Mouse (Mus musculus) stomach, embryonic 16.5 days (tissue): ENCODE results near the gene Zdhhc3. TPM values are rescaled to one million over a fixed set of nuclear protein-coding genes. Genes with fewer than 3 reads are reported as not detected.

Source experiments
- ATAC-seq: fragments of 200-750 bp; cut with Nextera tagmentation; 2 replicates; pipeline ENCODE4 v1.8.0; 2017; ENCODE audit warnings: moderate number of reproducible peaks, moderate TSS enrichment; ENCODE audit not compliant: insufficient read depth, low FRiP score
- H3K27ac ChIP-seq: fragments of 300-500 bp; sonication (generic); 2 replicates; pipeline ENCODE4 v1.5.1; 2014; ENCODE audit warnings: low read length
- H3K27me3 ChIP-seq: fragments of 300-500 bp; sonication (generic); 2 replicates; pipeline ENCODE4 v1.6.1; 2014; ENCODE audit warnings: low read length, control low read depth, mixed read lengths; ENCODE audit not compliant: control insufficient read depth, insufficient read depth
- H3K36me3 ChIP-seq: fragments of 300-500 bp; sonication (generic); 2 replicates; pipeline ENCODE4 v1.6.1; 2014; ENCODE audit warnings: low read length; ENCODE audit not compliant: control insufficient read depth, insufficient read depth
- H3K4me1 ChIP-seq: fragments of 300-500 bp; sonication (generic); 2 replicates; pipeline ENCODE4 v1.6.1; 2014; ENCODE audit warnings: low read length, control low read depth, mixed read lengths; ENCODE audit not compliant: control insufficient read depth, insufficient read depth
- H3K4me2 ChIP-seq: fragments of 300-500 bp; sonication (generic); 2 replicates; pipeline ENCODE4 v1.6.1; 2014; ENCODE audit warnings: low read depth, low read length, mixed read lengths
- H3K4me3 ChIP-seq: fragments of 300-500 bp; sonication (generic); replicated peaks from 2 replicates; pipeline ENCODE4 v1.5.1; 2014; ENCODE audit warnings: mild to moderate bottlenecking, low read length
- H3K9ac ChIP-seq: fragments of 300-500 bp; sonication (generic); 2 replicates; pipeline ENCODE4 v1.6.1; 2014; ENCODE audit warnings: low read length
- H3K9me3 ChIP-seq: fragments of 300-500 bp; sonication (generic); replicated peaks from 2 replicates; pipeline ENCODE4 v1.6.1; 2016; ENCODE audit warnings: low read length, control low read depth; ENCODE audit not compliant: control insufficient read depth
- WGBS: fragments of 180-500 bp; shearing (Covaris S2); extraction: QIAGEN DNeasy Blood & Tissue Kit; methylation state at CpG from one replicate; pipeline ENCODE4 v1.1.7; 2014; 5-methylcytosine and 5-hydroxymethylcytosine counted together
- polyA plus RNA-seq: library from polyadenylated mRNA; unstranded; fragments of >200 nt; fragmentation: Nextera tagmentation; extraction: Ambion mirVana; gene quantifications from 2 replicates; pipeline ENCODE4 v1.2.1, GENCODE M21; 2015

Gene Zdhhc3
- 73.4 and 78.5 TPM in 2 replicates for polyA plus RNA-seq

DNA sequence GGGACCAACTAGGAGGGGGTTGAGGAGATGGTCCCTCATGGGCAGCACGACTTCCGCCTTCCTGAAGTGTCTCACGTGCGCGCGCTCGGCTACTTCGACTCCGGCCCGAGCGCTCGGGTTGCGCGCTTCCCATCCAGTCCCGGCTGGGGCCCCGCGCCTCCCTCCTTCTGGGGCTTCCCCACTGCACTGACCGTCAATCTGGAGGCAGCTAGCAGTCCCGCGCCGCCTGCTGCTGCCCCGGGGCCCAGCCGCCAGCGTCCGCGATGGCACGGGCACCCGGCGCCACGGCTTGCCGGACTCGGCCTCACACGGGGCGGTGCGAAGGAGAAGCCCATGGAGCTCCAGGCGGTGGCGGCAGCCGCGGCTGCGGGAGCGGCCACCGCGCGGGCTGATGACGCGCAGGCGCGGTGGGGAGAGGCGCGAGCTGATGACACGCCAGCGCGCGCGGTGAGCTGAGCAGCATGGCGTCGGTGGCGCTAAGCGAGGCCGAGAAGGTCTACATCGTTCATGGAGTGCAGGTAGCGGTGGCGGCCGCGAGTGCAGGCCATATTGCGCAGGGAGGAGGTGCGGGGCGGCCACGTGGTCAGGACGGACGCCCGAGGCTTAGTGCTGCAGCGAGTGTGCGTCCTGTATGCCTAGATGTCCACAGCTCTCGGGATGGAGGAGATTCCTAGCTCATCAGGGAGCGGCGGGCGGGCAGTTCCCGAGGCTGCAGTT lies at the start of gene Zdhhc3, which contains the start of gene Exosc7:
TSS of gene Zdhhc3 (minus strand) at position 401 of the 717 bp plus-strand sequence.
TSS of gene Exosc7 (plus strand) at position 411 of the 717 bp plus-strand sequence.
- WGBS: under 1% methylated on average over 79 of the region's 79 CpGs
- Histone ChIP-seq H3K27ac (peak within 1 kb of the TSS; percentile 96), H3K4me1 (peaks cover 23% of the 10 kb centered on the region), H3K4me2 (peak within 1 kb of the TSS; percentile 92), H3K9me3 (no peaks in the 10 kb centered on the region), H3K27me3 (no peaks in the 10 kb centered on the region), H3K9ac (peak within 1 kb of the TSS; percentile 95), H3K36me3 (no peaks in the 10 kb centered on the region), H3K4me3 (peak within 1 kb of the TSS; percentile 82)
- ATAC-seq: peak; percentile 92

DNA sequence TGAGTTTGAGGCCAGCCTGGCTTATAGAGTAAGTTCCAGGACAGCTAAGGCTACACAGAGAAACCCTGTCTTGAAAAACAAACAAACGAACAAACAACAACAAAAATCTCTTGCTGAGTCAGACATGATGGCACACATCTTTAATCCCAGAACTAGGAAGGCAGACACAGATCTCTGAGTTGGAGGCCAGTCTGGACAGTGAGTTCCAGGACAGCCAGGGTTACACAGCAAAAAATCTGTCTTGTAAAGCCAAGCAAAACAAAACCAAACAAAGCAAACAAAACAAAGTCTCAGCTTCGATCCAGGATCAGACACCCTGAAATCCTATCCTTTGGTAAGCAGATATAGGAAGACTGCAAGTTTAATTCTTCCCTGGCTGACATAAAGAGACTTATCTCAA lies 48.8 kb upstream of the Zdhhc3 start:
- Histone ChIP-seq H3K4me3 (no peak overlapping the region), H3K9me3 (no peaks in the 10 kb centered on the region), H3K4me1 (no peaks in the 10 kb centered on the region; the same call in 1 of the 2 replicates), H3K27ac (no peak overlapping the region), H3K9ac (no peak overlapping the region), H3K36me3 (no peaks in the 10 kb centered on the region), H3K4me2 (no peak overlapping the region), H3K27me3 (no peaks in the 10 kb centered on the region)
- no peak for ATAC-seq
- WGBS: 56% methylated on average over 2 of the region's 2 CpGs

DNA sequence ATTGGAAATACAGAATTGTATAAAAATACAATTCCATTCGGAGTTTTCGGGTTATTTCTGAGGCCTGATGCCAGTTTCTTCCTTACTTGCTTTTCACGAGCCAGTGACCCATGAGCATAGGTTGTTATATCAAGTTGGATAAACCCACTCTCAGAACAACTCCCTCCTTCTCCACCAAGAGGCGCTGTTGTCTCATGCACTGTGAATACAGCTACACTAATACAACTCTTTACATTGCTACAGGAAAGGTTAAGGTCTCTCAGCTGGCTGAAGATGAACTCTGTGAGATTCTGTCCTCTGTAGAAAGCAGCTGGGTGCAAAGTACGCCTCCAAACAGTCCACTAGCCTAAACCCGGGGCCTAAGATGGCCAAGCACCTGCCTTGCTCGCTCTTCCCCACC lies 46.3 kb upstream of the Zdhhc3 start:
- ATAC-seq: no peak
- Histone ChIP-seq H3K27ac (no peak overlapping the region), H3K4me1 (no peaks in the 10 kb centered on the region; the same call in 1 of the 2 replicates), H3K36me3 (no peaks in the 10 kb centered on the region), H3K9me3 (no peaks in the 10 kb centered on the region), H3K4me2 (no peak overlapping the region), H3K27me3 (no peaks in the 10 kb centered on the region), H3K4me3 (no peak overlapping the region), H3K9ac (no peak overlapping the region)
- 55% methylated on average over 7 of the region's 7 CpGs for WGBS

DNA sequence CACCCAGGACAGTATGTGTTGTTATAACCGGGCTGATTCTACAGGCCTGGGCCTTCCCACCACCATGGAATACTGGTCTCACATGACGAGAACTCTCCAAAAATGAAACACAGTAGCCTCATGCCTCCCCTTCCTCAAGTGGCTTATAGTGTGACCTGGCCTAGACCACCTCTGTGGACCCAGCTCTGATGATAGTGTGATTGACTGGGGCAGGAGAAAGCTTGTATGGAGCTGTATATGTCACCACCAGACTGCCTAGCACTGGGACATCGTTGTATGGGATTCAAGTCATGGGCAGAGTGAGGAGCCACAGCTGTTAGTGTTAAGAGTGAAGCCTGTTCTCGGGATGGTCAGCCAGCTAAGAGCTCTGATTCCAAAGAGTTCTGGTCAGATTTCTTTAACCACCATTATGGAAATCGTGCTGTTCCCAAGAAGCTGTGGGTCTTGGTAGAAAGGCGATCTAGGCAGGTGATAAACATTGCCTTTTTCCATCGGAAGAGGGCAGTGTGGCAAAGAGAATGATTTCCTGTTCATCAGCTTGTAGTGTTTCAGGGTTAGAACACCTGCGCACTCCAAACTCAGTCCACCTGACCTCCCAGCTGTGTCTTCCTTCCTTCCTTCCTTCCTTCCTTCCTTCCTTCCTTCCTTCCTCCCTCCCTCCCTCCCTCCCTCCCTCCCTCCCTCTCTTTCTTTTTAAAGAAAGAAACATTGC lies 45.3 kb upstream of the Zdhhc3 start:
- no peaks in the 10 kb centered on the region for H3K36me3 ChIP-seq
- H3K4me3 ChIP-seq: no peak overlapping the region
- 46% methylated on average over 8 of the region's 8 CpGs for WGBS
- no peak overlapping the region for H3K9ac ChIP-seq
- H3K4me1 ChIP-seq: no peaks in the 10 kb centered on the region; the same call in 1 of the 2 replicates
- H3K4me2 ChIP-seq: no peak overlapping the region
- no peaks in the 10 kb centered on the region for H3K27me3 ChIP-seq
- ATAC-seq: no peak
- no peak overlapping the region for H3K27ac ChIP-seq
- no peaks in the 10 kb centered on the region for H3K9me3 ChIP-seq

DNA sequence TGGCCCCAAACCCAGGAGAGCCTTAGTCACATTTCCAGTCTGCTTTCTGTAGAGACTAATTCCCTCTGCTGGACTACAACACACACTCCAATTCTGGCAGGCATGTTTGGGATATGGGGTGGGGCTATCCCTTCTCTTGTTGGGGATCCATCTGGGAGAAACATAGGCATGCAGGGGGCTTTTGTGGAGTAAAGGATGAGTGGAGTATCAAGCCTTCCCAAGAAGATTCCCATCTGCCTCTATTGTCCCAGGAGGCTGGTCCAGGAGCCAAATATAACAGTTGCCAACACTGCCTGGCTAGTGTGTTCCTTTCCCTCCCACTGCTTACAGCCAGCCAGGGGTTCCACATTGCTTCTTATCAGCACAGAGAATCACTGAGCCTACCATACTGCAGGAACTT lies 44.7 kb upstream of the Zdhhc3 start:
- Histone ChIP-seq H3K4me2 (no peak overlapping the region), H3K4me3 (no peak overlapping the region)

DNA sequence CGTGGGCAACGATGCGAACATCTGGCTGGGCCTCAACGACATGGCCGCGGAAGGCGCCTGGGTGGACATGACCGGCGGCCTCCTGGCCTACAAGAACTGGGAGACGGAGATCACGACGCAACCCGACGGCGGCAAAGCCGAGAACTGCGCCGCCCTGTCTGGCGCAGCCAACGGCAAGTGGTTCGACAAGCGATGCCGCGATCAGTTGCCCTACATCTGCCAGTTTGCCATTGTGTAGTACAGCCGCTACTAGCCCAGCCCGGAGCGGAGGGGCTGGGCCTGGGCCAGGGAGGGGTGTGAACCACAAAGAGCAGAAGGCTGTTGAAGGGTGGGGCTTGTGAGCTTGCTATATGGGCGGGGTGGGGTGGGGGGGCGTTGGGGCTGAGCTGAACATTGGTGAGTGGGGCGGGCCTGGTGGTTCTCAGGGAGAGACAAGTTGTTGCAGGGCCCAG lies 43.9 kb upstream of the Zdhhc3 start:
- Histone ChIP-seq H3K4me3 (peak overlapping the region; percentile 12; the same call in 1 of the 2 replicates), H3K9ac (peak overlapping the region; percentile 55), H3K27me3 (no peaks in the 10 kb centered on the region), H3K4me2 (peak overlapping the region; percentile 42), H3K36me3 (no peaks in the 10 kb centered on the region), H3K9me3 (no peaks in the 10 kb centered on the region), H3K4me1 (no peaks in the 10 kb centered on the region; the same call in 1 of the 2 replicates), H3K27ac (no peak overlapping the region)
- peak; percentile 80; the same call in 1 of the 2 replicates for ATAC-seq
- WGBS: 24% methylated on average over 30 of the region's 30 CpGs

More for the DNA sequence above, 44.7 kb upstream of the Zdhhc3 start:
- H3K9ac ChIP-seq: no peak overlapping the region
- H3K36me3 ChIP-seq: no peaks in the 10 kb centered on the region
- no peak overlapping the region for H3K27ac ChIP-seq
- ATAC-seq: no peak
- no peaks in the 10 kb centered on the region for H3K9me3 ChIP-seq
- no peaks in the 10 kb centered on the region for H3K27me3 ChIP-seq
- H3K4me1 ChIP-seq: no peaks in the 10 kb centered on the region; the same call in 1 of the 2 replicates

DNA sequence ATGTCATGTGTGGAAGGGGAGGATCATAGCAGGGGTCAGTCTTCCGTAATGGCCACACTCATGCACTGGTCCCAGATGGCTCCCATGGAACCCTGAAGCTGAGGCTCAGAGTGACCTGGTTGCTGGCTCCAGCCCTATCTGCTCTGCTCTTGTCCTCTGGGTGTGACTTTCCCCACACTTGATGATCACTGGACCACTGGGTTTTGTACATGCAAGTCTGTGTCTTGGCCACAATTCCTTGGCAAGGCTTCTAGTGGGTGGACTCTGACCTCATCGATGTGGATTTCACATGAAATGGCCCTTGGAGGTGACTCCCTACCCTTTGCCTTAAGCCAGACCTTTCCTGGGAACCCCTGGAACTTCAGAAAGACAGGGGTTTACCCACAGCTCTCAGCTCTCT lies 40.1 kb upstream of the Zdhhc3 start:
- Histone ChIP-seq H3K9me3 (no peaks in the 10 kb centered on the region), H3K36me3 (no peaks in the 10 kb centered on the region), H3K9ac (no peak overlapping the region), H3K27me3 (no peaks in the 10 kb centered on the region), H3K27ac (no peak overlapping the region), H3K4me1 (peaks cover 3% of the 10 kb centered on the region; the same call in 1 of the 2 replicates), H3K4me3 (no peak overlapping the region), H3K4me2 (no peak overlapping the region)
- ATAC-seq: no peak
- WGBS: 82% methylated on average over 2 of the region's 2 CpGs

DNA sequence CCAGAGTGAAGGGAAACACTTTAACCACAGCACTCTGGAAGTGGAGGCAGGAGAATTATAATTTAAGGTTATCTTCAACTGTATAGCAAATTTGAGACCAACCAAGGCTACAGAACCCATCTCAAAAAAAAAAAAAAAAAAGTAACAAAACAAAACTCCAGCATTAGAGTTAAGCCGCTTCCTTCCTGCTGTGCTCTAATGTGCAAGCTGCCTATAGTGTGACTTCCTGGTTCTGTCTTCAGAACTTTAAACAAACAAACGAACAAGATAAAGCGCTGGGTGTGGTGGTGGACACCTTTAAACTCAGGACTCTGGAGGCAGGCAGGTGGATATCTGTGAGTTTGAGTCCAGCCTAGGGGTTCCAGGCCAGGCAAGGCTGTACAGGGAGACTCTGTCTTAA lies 39.0 kb upstream of the Zdhhc3 start:
- no peak for ATAC-seq
- Histone ChIP-seq H3K27ac (no peak overlapping the region), H3K4me1 (peaks cover 3% of the 10 kb centered on the region; the same call in 1 of the 2 replicates), H3K4me3 (no peak overlapping the region), H3K36me3 (no peaks in the 10 kb centered on the region), H3K4me2 (no peak overlapping the region), H3K9me3 (no peaks in the 10 kb centered on the region), H3K27me3 (no peaks in the 10 kb centered on the region), H3K9ac (no peak overlapping the region)
- WGBS: 48% methylated on average over 3 of the region's 3 CpGs

DNA sequence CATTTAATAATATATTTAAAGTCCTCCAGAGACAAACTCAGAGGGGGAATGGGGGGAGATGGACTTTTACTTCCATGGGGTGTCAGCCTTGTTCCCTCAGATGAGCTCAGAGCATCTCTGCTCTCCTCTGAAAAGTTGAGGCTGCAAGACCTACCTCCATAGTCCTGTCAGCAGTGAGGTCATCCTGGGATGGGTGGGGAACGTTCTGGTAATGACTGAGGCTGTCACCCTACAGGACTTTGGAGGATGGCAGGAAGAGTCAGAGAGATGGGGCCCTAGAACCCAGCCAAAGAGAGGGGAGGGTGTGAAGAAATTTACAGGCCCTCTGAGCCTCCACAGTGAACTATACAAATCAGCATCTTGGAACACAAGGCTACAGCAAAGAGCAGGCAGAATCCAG lies 38.6 kb upstream of the Zdhhc3 start:
- H3K9me3 ChIP-seq: no peaks in the 10 kb centered on the region
- no peak for ATAC-seq
- 54% methylated on average over 1 of the region's 1 CpGs for WGBS
- no peaks in the 10 kb centered on the region for H3K27me3 ChIP-seq
- no peaks in the 10 kb centered on the region for H3K36me3 ChIP-seq
- H3K4me2 ChIP-seq: no peak overlapping the region
- no peak overlapping the region for H3K27ac ChIP-seq
- no peak overlapping the region for H3K4me3 ChIP-seq
- H3K4me1 ChIP-seq: peaks cover 3% of the 10 kb centered on the region; the same call in 1 of the 2 replicates
- H3K9ac ChIP-seq: no peak overlapping the region
